Mouse (Mus musculus): ENCODE data around the gene Spef2. TPM values are rescaled to one million over a fixed set of nuclear protein-coding genes. Genes with fewer than 3 reads are reported as not detected.

Spef2 gene
- total and polyA plus RNA-seq, 2 experiments from 2014 or later, result 1.6 to 2.3 TPM

DNA sequence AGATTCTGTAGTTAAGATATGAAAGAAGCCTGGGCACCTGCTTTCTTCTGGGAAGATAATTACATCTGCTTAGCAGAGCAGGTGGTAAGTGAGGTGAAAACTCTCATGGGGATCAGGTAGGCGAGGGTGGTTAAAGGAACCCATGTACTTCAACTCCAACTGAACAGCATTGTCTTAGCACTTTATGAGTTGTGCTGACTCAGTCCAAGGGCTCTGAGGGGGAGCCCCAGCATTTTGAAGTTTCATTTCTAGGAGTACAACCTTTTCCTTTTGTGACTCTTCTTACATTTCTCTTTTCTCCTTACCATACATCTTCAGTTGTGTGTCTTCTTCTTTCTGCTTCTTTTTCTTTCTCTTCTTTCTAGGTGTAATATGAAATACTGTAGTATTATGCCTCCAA is 213.5 kb downstream of the Spef2 start:
- WGBS, result 81% methylated on average over 1 of the region's 1 CpGs
- DNase-seq (no peak), ATAC-seq (no peak)
- no peak overlapping the region for H3K4me2 ChIP-seq (ENCODE audit: low read depth)
- H3K27me3 ChIP-seq (ENCODE audit: insufficient read depth, low read length), result no peaks in the 10 kb centered on the region
- H3K4me1 ChIP-seq (ENCODE audit: insufficient read depth), result no peaks in the 10 kb centered on the region
- H3K4me3 ChIP-seq (ENCODE audit: low read depth, low read length), result no peak overlapping the region
- no peaks in the 10 kb centered on the region for H3K36me3 ChIP-seq (ENCODE audit: insufficient read depth)
- H3K9me3 ChIP-seq (ENCODE audit: low read length), result no peaks in the 10 kb centered on the region
- H3K27ac ChIP-seq (ENCODE audit: low read depth, low read length), result no peak overlapping the region
- H3K9ac ChIP-seq, result no peak overlapping the region
- TF ChIP-seq CTCF (IDR thresholded peaks at IDR 0.05; ENCODE audit: low read depth), result no peak

DNA sequence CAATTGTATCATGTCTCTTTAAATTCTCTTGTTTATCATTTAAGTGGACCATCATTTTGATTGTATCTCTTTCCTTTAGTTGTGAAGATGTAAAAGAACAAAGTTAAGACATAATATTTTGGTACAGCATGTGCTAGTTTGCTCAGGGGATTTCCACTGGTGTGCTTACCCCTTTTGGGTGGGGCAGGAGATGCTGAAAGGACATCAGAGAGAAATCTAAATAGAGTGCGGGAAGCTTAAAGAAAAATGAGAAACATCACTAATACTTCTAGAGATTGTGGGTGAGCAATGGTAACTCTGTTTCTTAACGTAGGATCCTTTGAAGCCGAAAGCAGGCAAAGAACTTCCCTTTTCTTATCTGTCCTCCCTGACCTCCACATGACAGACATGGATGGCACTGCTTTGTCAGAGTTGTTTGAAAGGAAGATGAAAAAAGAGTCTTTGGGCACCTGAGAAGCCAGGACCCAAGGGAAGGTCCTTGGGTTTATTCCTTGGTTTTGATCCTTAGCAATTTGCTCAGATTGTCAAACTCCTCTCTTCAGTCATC is 215.2 kb downstream of the Spef2 start:
- no peak for DNase-seq
- ATAC-seq, result no peak
- no peaks in the 10 kb centered on the region for H3K4me1 ChIP-seq (ENCODE audit: insufficient read depth)
- no peaks in the 10 kb centered on the region for H3K9me3 ChIP-seq (ENCODE audit: low read length)
- WGBS, result 88% methylated on average over 3 of the region's 3 CpGs
- no peaks in the 10 kb centered on the region for H3K36me3 ChIP-seq (ENCODE audit: insufficient read depth)
- no peak overlapping the region for H3K4me3 ChIP-seq (ENCODE audit: low read depth, low read length)
- no peak overlapping the region for H3K9ac ChIP-seq
- TF ChIP-seq CTCF (IDR thresholded peaks at IDR 0.05; ENCODE audit: low read depth), result no peak
- no peak overlapping the region for H3K4me2 ChIP-seq (ENCODE audit: low read depth)
- no peak overlapping the region for H3K27ac ChIP-seq (ENCODE audit: low read depth, low read length)
- no peaks in the 10 kb centered on the region for H3K27me3 ChIP-seq (ENCODE audit: insufficient read depth, low read length)

DNA sequence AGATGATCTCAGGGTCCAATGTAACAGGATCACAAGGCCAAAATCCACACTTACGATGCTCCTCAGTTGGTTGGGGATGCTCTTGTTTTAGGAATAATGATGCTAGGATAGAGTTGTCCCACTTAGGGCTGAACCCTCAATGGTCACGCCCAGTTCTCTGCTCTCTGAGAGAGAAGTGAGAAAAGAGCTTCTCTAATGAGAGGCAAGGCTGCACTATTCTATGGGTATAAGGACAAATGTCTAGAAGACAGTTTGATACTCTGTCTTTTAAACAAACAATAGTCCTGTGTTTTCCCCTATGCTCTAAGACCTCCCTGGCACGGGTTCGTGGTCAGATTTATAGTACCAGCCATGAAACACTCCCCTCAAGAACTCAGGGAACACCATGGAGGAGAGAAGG is 218.6 kb downstream of the Spef2 start, which contains the start of gene Il7r:
Gene Il7r (minus strand): TSS at position 101 of the 400 bp plus-strand sequence.
- no peaks in the 10 kb centered on the region for H3K9me3 ChIP-seq (ENCODE audit: low read length)
- WGBS, result 81% methylated on average over 4 of the region's 4 CpGs
- no peak within 1 kb of the TSS for H3K9ac ChIP-seq
- ATAC-seq (no peak), DNase-seq (no peak)
- H3K4me3 ChIP-seq (ENCODE audit: low read depth, low read length), result no peak within 1 kb of the TSS
- no peak for TF ChIP-seq CTCF (IDR thresholded peaks at IDR 0.05; ENCODE audit: low read depth)
- no peak within 1 kb of the TSS for H3K4me2 ChIP-seq (ENCODE audit: low read depth)
- no peaks in the 10 kb centered on the region for H3K36me3 ChIP-seq (ENCODE audit: insufficient read depth)
- no peak within 1 kb of the TSS for H3K27ac ChIP-seq (ENCODE audit: low read depth, low read length)
- H3K4me1 ChIP-seq (ENCODE audit: insufficient read depth), result no peaks in the 10 kb centered on the region
- H3K27me3 ChIP-seq (ENCODE audit: insufficient read depth, low read length), result no peaks in the 10 kb centered on the region

GRCm38 (mm10) chr15:9529646-9530045 is 219.0 kb downstream of the Spef2 start:
- no peak for TF ChIP-seq CTCF (IDR thresholded peaks at IDR 0.05; ENCODE audit: low read depth)
- Histone ChIP-seq H3K4me2 (ENCODE audit: low read depth) (no peak overlapping the region), H3K4me1 (ENCODE audit: insufficient read depth) (no peaks in the 10 kb centered on the region), H3K36me3 (ENCODE audit: insufficient read depth) (no peaks in the 10 kb centered on the region), H3K27ac (ENCODE audit: low read depth, low read length) (no peak overlapping the region), H3K27me3 (ENCODE audit: insufficient read depth, low read length) (no peaks in the 10 kb centered on the region), H3K9ac (no peak overlapping the region), H3K9me3 (ENCODE audit: low read length) (no peaks in the 10 kb centered on the region), H3K4me3 (ENCODE audit: low read depth, low read length) (no peak overlapping the region)
- ATAC-seq (no peak), DNase-seq (no peak)
- WGBS, result 81% methylated on average over 3 of the region's 3 CpGs

Other genes with a start within 250 kb of the Spef2 start
- 0.05 TPM in 1 of 2 replicates, not detected in the other for gene Il7r, start 218.7 kb downstream of the Spef2 start, total RNA-seq (2014; rRNA removed)
- not detected in 2 replicates for gene Il7r, start 218.7 kb downstream of the Spef2 start, polyA plus RNA-seq (2015; fragmentation: Nextera tagmentation; extraction: Ambion mirVana)

All from forebrain, postnatal 0 days (tissue).